Mouse (Mus musculus): ENCODE measurements around the gene Plbd2. TPM values are rescaled to one million over a fixed set of nuclear protein-coding genes. Genes with fewer than 3 reads are reported as not detected.

Gene Plbd2
- polyA plus RNA-seq, 1 experiment: 9.9 TPM

DNA sequence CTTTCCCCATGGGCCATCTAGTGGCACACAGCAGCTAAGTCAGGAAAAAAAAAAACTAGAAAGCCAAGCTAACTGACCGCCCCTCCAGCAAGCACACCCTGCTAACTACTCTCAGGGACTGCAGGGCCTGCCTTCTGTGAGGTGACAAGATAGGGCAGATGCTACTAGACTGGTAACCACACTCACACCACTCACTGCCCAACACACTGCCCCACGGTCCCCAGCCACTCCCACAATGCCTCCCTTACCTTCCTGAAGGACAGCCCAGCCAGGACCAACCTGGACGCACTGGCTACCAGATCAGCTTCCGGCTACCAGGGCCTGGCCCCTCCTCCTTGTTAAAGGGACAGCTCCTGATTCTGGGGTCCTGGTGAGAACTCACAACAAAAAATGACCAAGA, 36.4 kb downstream of the Plbd2 start:
- Histone ChIP-seq H3K4me3 (replicated peaks; ENCODE audit: control insufficient read depth, low read depth, low read length) (peak overlapping the region; percentile 52), H3K27ac (ENCODE audit: control insufficient read depth, insufficient read depth, low read depth, low read length, poor library complexity) (no peak overlapping the region), H3K4me1 (ENCODE audit: control insufficient read depth, insufficient read depth, low read length) (no peaks in the 10 kb centered on the region; the same call in 1 of the 2 replicates)
- 37% methylated on average over 4 of the region's 4 CpGs for WGBS
- no peak for TF ChIP-seq CTCF (IDR thresholded peaks at IDR 0.05; ENCODE audit: control insufficient read depth, insufficient read depth, low read length)
- TF ChIP-seq POLR2A (IDR thresholded peaks at IDR 0.05; ENCODE audit: borderline replicate concordance, control insufficient read depth, low read depth, low read length): no peak

- no peak overlapping the region for H3K4me3 ChIP-seq (replicated peaks; ENCODE audit: control insufficient read depth, low read depth, low read length)
- TF ChIP-seq CTCF (IDR thresholded peaks at IDR 0.05; ENCODE audit: control insufficient read depth, insufficient read depth, low read length) (no peak), POLR2A (IDR thresholded peaks at IDR 0.05; ENCODE audit: borderline replicate concordance, control insufficient read depth, low read depth, low read length) (no peak)
- WGBS: 15% methylated on average over 6 of the region's 6 CpGs
- no peak overlapping the region for H3K27ac ChIP-seq (ENCODE audit: control insufficient read depth, insufficient read depth, low read depth, low read length, poor library complexity)
- H3K4me1 ChIP-seq (ENCODE audit: control insufficient read depth, insufficient read depth, low read length): no peaks in the 10 kb centered on the region; the same call in 1 of the 2 replicates
Observed at GRCm38 (mm10) chr5:120465860-120466259, 37.6 kb downstream of the Plbd2 start.

DNA sequence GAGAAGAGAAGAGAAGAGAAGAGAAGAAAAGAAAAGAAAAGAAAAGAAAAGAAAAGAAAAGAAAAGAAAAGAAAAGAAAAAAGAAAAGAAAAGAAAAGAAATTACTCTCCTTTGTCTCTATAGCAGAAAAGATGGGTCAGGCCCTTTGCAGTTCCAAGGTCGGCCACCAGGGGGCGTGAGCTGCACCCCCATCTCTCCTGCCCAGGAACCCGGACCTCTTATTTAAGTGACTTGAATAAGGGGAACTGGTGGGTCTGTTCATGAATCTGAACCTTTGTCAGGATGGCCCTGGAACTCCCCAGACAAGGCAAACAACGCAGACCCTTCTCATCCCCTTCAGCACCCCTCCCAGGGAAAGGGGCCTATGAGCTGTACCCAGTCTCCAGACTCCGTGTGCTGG, 38.4 kb downstream of the Plbd2 start:
- 41% methylated on average over 5 of the region's 5 CpGs for WGBS
- H3K27ac ChIP-seq (ENCODE audit: control insufficient read depth, insufficient read depth, low read depth, low read length, poor library complexity): no peak overlapping the region
- H3K4me1 ChIP-seq (ENCODE audit: control insufficient read depth, insufficient read depth, low read length): no peaks in the 10 kb centered on the region; the same call in 1 of the 2 replicates
- H3K4me3 ChIP-seq (replicated peaks; ENCODE audit: control insufficient read depth, low read depth, low read length): no peak overlapping the region
- TF ChIP-seq POLR2A (IDR thresholded peaks at IDR 0.05; ENCODE audit: borderline replicate concordance, control insufficient read depth, low read depth, low read length) (no peak), CTCF (IDR thresholded peaks at IDR 0.05; ENCODE audit: control insufficient read depth, insufficient read depth, low read length) (peak; percentile 65; the same call in 1 of the 2 replicates)

GRCm38 (mm10) chr5:120464321-120464720, 39.1 kb downstream of the Plbd2 start:
- Histone ChIP-seq H3K4me1 (ENCODE audit: control insufficient read depth, insufficient read depth, low read length) (no peaks in the 10 kb centered on the region; the same call in 1 of the 2 replicates), H3K27ac (ENCODE audit: control insufficient read depth, insufficient read depth, low read depth, low read length, poor library complexity) (no peak overlapping the region), H3K4me3 (replicated peaks; ENCODE audit: control insufficient read depth, low read depth, low read length) (no peak overlapping the region)
- peak; percentile 46 for TF ChIP-seq CTCF (IDR thresholded peaks at IDR 0.05; ENCODE audit: control insufficient read depth, insufficient read depth, low read length)
- TF ChIP-seq POLR2A (IDR thresholded peaks at IDR 0.05; ENCODE audit: borderline replicate concordance, control insufficient read depth, low read depth, low read length): no peak
- WGBS: 81% methylated on average over 4 of the region's 4 CpGs

GRCm38 (mm10) chr5:120461902-120462301, 41.5 kb downstream of the Plbd2 start:
- no peaks in the 10 kb centered on the region for H3K4me1 ChIP-seq (ENCODE audit: control insufficient read depth, insufficient read depth, low read length)
- TF ChIP-seq POLR2A (IDR thresholded peaks at IDR 0.05; ENCODE audit: borderline replicate concordance, control insufficient read depth, low read depth, low read length): no peak
- TF ChIP-seq CTCF (IDR thresholded peaks at IDR 0.05; ENCODE audit: control insufficient read depth, insufficient read depth, low read length): no peak
- no peak overlapping the region for H3K27ac ChIP-seq (ENCODE audit: control insufficient read depth, insufficient read depth, low read depth, low read length, poor library complexity)
- no peak overlapping the region for H3K4me3 ChIP-seq (replicated peaks; ENCODE audit: control insufficient read depth, low read depth, low read length)
- 82% methylated on average over 15 of the region's 15 CpGs for WGBS

GRCm38 (mm10) chr5:120459133-120459532, 44.3 kb downstream of the Plbd2 start:
- no peak overlapping the region for H3K4me3 ChIP-seq (replicated peaks; ENCODE audit: control insufficient read depth, low read depth, low read length)
- no peak overlapping the region for H3K27ac ChIP-seq (ENCODE audit: control insufficient read depth, insufficient read depth, low read depth, low read length, poor library complexity)
- H3K4me1 ChIP-seq (ENCODE audit: control insufficient read depth, insufficient read depth, low read length): no peaks in the 10 kb centered on the region
- 76% methylated on average over 10 of the region's 10 CpGs for WGBS
- no peak for TF ChIP-seq CTCF (IDR thresholded peaks at IDR 0.05; ENCODE audit: control insufficient read depth, insufficient read depth, low read length)
- no peak for TF ChIP-seq POLR2A (IDR thresholded peaks at IDR 0.05; ENCODE audit: borderline replicate concordance, control insufficient read depth, low read depth, low read length)

DNA sequence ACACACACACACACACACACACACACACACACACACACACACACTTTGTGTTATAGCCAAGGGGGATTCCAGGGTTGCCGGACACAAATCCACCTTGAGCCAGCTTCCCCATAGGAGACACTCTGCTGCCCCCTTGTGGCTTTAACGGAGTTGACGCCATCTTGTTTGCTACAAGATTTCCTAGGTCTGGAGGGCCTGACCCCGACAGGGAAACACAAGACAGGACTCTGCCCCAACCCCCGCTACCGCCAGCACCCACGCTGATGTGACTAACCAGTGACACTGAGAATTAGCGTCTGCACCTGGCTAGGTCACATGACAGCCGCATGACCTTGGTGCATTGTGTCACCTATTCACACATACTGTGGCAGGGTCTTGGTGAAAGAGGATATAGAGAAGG, 45.8 kb downstream of the Plbd2 start:
- Histone ChIP-seq H3K27ac (ENCODE audit: control insufficient read depth, insufficient read depth, low read depth, low read length, poor library complexity) (no peak overlapping the region), H3K4me3 (replicated peaks; ENCODE audit: control insufficient read depth, low read depth, low read length) (no peak overlapping the region), H3K4me1 (ENCODE audit: control insufficient read depth, insufficient read depth, low read length) (no peaks in the 10 kb centered on the region)
- peak; percentile 66 for TF ChIP-seq CTCF (IDR thresholded peaks at IDR 0.05; ENCODE audit: control insufficient read depth, insufficient read depth, low read length)
- no peak for TF ChIP-seq POLR2A (IDR thresholded peaks at IDR 0.05; ENCODE audit: borderline replicate concordance, control insufficient read depth, low read depth, low read length)
- 15% methylated on average over 9 of the region's 9 CpGs for WGBS

DNA sequence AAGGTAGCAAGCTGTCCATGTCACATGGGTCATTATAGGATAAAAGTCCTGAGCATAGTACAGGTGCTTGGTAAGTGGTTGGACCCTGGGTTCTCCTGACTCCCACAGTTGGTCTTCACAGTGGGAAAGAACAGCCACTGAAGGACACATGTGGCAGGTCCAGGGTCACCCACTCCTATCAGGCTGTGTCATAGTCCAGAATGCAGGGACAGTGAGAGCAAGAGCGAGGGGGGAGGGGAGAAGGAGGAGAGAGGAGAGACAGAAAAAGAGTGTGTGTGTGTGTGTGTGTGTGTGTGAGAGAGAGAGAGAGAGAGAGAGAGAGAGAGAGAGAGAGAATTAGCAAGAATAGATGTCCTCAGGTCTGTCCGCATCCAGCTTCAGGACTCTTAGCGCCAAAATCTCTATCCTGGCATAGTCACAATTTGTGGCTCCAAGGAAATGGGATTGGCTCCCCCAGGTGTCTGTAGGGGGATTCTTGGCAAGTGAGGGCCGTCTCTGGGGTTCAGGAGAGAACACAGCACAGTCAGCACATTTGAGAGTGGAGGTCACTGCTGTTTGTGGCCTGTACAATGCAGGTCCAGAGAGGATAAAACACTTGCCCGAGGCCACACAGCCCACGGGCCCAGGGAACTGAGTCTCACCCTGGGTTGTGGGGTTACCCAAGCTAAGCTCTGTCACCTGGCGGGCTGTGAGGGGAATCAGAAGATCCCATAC, 46.4 kb downstream of the Plbd2 start:
- H3K4me1 ChIP-seq (ENCODE audit: control insufficient read depth, insufficient read depth, low read length): no peaks in the 10 kb centered on the region
- no peak overlapping the region for H3K4me3 ChIP-seq (replicated peaks; ENCODE audit: control insufficient read depth, low read depth, low read length)
- no peak overlapping the region for H3K27ac ChIP-seq (ENCODE audit: control insufficient read depth, insufficient read depth, low read depth, low read length, poor library complexity)
- TF ChIP-seq POLR2A (IDR thresholded peaks at IDR 0.05; ENCODE audit: borderline replicate concordance, control insufficient read depth, low read depth, low read length): no peak
- TF ChIP-seq CTCF (IDR thresholded peaks at IDR 0.05; ENCODE audit: control insufficient read depth, insufficient read depth, low read length): no peak
- 54% methylated on average over 7 of the region's 7 CpGs for WGBS
